Mouse (Mus musculus) spleen, adult 12 weeks (tissue): ENCODE measurements around the gene Sparcl1.

ENCODE experiments used
- DNase-seq: peaks from one replicate; pipeline ENCODE4 v3.0.0; 2022; ENCODE audit warnings: low spot score

The Sparcl1 gene

GRCm38 (mm10) chr5:104061936-104062772 is 51.4 kb downstream of the Sparcl1 start:
- no peak for DNase-seq

DNA sequence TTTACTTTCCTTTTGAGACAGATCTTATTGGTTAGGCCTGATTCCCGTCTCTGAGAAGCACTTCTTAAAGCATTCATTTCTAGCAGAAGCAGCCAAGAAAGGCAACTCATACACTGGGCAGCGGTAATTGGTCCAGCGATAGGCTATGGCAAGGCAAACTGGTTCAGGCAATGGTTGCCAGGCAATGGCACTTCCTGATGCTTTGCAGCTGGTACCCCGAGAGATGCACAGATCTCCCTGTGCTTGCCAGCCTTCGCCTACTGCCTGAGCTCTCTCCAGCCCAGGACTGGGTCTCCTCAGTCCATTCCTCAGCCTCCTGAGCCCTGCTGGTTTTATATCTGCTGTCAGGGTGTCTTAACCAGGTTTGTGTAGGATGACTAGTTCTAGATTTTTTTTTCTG is 53.1 kb downstream of the Sparcl1 start:
- DNase-seq = no peak

GRCm38 (mm10) chr5:104059628-104060027 is 53.9 kb downstream of the Sparcl1 start:
- DNase-seq = no peak

- DNase-seq = peak; percentile 39
Observed at GRCm38 (mm10) chr5:104058021-104058420, 55.5 kb downstream of the Sparcl1 start.

GRCm38 (mm10) chr5:104056295-104056694 is 57.2 kb downstream of the Sparcl1 start:
- no peak for DNase-seq

- DNase-seq = no peak
Observed at GRCm38 (mm10) chr5:104055816-104056215, 57.7 kb downstream of the Sparcl1 start.

GRCm38 (mm10) chr5:104054938-104055337 is 58.6 kb downstream of the Sparcl1 start:
- DNase-seq = peak; percentile 21

- peak; percentile 54 for DNase-seq
Observed at GRCm38 (mm10) chr5:104052956-104053355, 60.6 kb downstream of the Sparcl1 start.

DNA sequence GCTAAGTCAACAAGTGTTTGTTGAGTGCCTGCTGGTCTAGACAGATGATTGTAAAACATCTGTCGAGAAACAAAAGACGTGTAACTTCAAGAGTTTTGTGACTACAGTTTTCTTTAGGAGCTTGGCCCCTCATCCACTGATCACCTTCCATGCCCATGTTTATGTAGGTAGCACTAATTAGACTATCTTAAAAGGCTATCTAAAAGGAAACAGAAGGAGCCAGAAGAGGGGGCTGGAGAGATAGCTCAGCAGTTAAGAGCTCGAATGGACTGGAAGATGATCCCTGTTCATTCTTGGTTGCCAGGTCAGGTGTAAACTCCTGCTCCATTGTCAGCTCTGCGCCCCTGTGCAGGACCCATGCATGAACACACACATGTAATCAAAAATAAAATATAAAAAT is 65.4 kb downstream of the Sparcl1 start:
- no peak for DNase-seq

- DNase-seq = no peak
Observed at GRCm38 (mm10) chr5:104047200-104048105, 66.1 kb downstream of the Sparcl1 start.

- peak; percentile 96 for DNase-seq
Observed at GRCm38 (mm10) chr5:104046256-104047199, 67.0 kb downstream of the Sparcl1 start, which contains the start of gene Nudt9. Gene Nudt9, plus strand, starts transcription at chr5:104046306.

GRCm38 (mm10) chr5:104043704-104044103 is 69.8 kb downstream of the Sparcl1 start:
- no peak for DNase-seq

DNA sequence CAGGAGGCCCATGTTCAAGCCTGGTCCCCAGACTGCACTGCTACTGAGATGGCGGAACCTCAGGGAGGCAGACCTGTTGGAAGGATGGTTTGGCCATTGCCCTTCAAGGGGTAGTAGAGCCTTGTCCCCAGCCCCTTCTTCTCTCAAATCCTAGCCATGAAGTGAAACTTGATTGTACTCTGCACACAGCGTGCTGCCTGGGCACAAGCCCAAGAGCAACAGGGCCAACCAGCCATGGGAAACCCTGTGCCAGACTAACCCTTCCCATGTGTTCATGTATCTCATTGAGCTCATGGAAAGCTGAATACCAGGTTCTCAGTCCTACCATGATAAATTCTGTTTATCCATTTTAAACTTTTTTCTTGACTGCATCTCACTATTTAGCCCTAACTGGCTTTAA is 70.6 kb downstream of the Sparcl1 start:
- no peak for DNase-seq

DNA sequence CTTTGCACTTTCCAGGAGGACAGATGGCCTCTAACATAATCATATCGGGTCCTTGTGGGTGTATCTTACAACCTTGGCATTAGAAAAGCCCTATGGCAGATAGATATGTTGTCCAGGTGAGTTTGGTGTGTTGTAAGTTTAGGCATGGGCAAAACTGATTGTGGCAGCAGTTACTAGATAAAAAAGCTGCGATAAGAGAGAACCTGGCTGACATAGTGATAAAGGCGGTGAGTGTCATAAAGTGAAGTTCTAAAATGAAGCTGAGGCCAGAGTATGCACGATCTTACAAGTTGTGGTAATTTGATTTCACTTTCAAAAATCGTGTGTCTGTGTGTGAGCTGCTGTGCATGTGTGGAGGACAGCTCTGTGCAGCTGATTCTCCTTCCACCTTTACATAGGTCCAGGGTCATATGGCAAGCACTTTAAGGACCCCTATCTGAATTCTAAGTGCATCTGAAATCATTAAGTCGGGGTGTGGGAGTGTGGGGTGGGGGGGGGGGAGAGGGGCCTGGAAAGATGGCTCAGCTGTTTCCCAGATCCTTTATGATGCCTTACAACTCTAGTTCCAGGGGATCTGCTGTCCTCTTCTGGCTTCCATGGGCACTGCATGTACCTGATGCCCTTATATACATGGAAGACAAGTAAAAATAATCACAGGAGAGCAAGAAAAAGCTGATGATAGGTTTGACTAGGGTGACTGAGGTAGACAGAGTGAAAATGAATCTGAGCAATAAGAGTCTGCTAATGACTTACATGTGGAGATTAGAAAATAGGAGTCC is 74.2 kb downstream of the Sparcl1 start:
- no peak for DNase-seq

DNA sequence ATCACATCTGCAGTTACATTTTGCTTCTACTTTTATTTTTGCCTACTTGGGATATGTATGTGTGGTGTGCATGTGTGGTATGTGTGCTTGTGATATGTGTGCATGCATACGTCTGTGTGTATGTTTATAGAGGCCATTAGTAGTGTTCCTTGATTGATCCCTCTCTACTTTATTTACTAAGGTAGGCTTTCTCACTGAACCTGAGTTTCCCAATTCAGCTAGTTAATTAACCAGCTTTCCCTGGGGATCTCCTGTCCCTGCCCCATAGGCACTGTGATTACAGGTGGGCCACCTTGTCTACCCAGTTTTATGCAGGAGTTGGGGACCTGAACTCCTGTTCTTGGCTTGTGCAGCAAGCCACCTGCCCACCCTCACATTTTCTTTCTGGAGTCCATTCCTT is 76.8 kb downstream of the Sparcl1 start:
- DNase-seq = no peak

GRCm38 (mm10) chr5:104035824-104036223 is 77.7 kb downstream of the Sparcl1 start:
- DNase-seq = no peak

GRCm38 (mm10) chr5:104035066-104035465 is 78.5 kb downstream of the Sparcl1 start:
- DNase-seq = no peak

GRCm38 (mm10) chr5:104032434-104033097 is 81.0 kb downstream of the Sparcl1 start:
- DNase-seq = no peak
